Mouse (Mus musculus) kidney, adult 2 months (tissue): ENCODE results near the gene Tmem106a. TPM values are rescaled to one million over a fixed set of nuclear protein-coding genes. Genes with fewer than 3 reads are reported as not detected.

Experiments used
- polyA plus RNA-seq: library from polyadenylated mRNA; depleted of rRNA; stranded (reverse); fragments of >200 nt; gene quantifications from 2 replicates; pipeline ENCODE4 v1.2.3, GENCODE M21; 2012; rRNA removed

Tmem106a gene
- polyA plus RNA-seq, 1 experiment, result 392 TPM

Other genes starting within 250 kb of the Tmem106a start
- 322 and 349 TPM in 2 replicates for gene G6pc, start 214.7 kb upstream of the Tmem106a start, polyA plus RNA-seq
- 26.3 and 29.2 TPM in 2 replicates for gene Aarsd1, start 164.6 kb upstream of the Tmem106a start, polyA plus RNA-seq
- gene Gm27029, start 157.4 kb upstream of the Tmem106a start, polyA plus RNA-seq, result 0.92 and 1.6 TPM in 2 replicates
- gene Rundc1, start 157.2 kb upstream of the Tmem106a start, polyA plus RNA-seq, result 24.7 and 27.6 TPM in 2 replicates
- gene Ptges3l, start 156.9 kb upstream of the Tmem106a start, polyA plus RNA-seq, result 4.6 and 6.0 TPM in 2 replicates
- 408 and 409 TPM in 2 replicates for gene Rpl27, start 139.9 kb upstream of the Tmem106a start, polyA plus RNA-seq
- 25.6 and 29.6 TPM in 2 replicates for gene Ifi35, start 133.8 kb upstream of the Tmem106a start, polyA plus RNA-seq
- 14.1 and 15.3 TPM in 2 replicates for gene Rnd2, start 117.2 kb upstream of the Tmem106a start, polyA plus RNA-seq
- gene Vat1, start 116.0 kb upstream of the Tmem106a start, polyA plus RNA-seq, result 59.2 and 62.5 TPM in 2 replicates
- gene Brca1, start 30.3 kb upstream of the Tmem106a start, polyA plus RNA-seq, result 0.12 and 0.16 TPM in 2 replicates
- gene Nbr1, start 30.1 kb upstream of the Tmem106a start, polyA plus RNA-seq, result 107 and 134 TPM in 2 replicates
- not detected in 2 replicates for gene Gm11634, start 17.0 kb downstream of the Tmem106a start, polyA plus RNA-seq
- gene Rdm1, start 45.0 kb downstream of the Tmem106a start, polyA plus RNA-seq, result 41.0 and 45.7 TPM in 2 replicates
- 23.1 and 27.2 TPM in 2 replicates for gene Arl4d, start 83.3 kb downstream of the Tmem106a start, polyA plus RNA-seq
- 9.8 and 10.6 TPM in 2 replicates for gene Dhx8, start 150.7 kb downstream of the Tmem106a start, polyA plus RNA-seq
- gene Etv4, start 203.1 kb downstream of the Tmem106a start, polyA plus RNA-seq, result 1.1 and 1.3 TPM in 2 replicates